Comparison of ENCODE assay signal across 27 mouse cellular contexts in genomic region chr7:3186136-3186535, GRCm38 (mm10). TPM values are rescaled to one million over a fixed set of nuclear protein-coding genes. Genes with fewer than 3 reads are reported as not detected.
"Had no signal": no experiment of that assay in that cellular context is flagged by ENCODE, and none has a peak within 500 bp of the region (broad histone marks: within the 10 kb centered on the region; RNA-seq: fewer than 3 reads in every experiment).

No protein-coding gene starts in this region.

- H3K4me2 ChIP-seq: heart, embryonic 12.5 days; hindbrain, embryonic 12.5 days; hindbrain, embryonic 14.5 days; intestine, embryonic 15.5 days; limb, embryonic 12.5 days; liver, embryonic 13.5 days; liver, embryonic 15.5 days had no signal

- H3K9me3 ChIP-seq: heart, embryonic 10.5 days; heart, embryonic 12.5 days; intestine, embryonic 15.5 days; limb, embryonic 10.5 days; limb, embryonic 12.5 days; liver, embryonic 13.5 days; liver, embryonic 15.5 days had no signal

- DNase-seq: gastrocnemius, adult 2 months; gastrocnemius, postnatal 10 days; gastrocnemius, postnatal 25 days; heart, adult 18-20 months; heart, postnatal 10 days; heart, postnatal 4 days; kidney, postnatal 14 days; liver, embryonic 13.5 days had no signal

- H3K27ac ChIP-seq: gastrocnemius, adult 2 months; heart, embryonic 10.5 days; hindbrain, embryonic 10.5 days; hindbrain, embryonic 12.5 days; hindbrain, embryonic 14.5 days; intestine, embryonic 15.5 days; layer of hippocampus, adult 2 months; left cerebral cortex, adult 2 months; limb, embryonic 10.5 days; limb, embryonic 12.5 days; liver, embryonic 13.5 days; liver, embryonic 15.5 days had no signal

- H3K36me3 ChIP-seq: heart, embryonic 10.5 days; heart, embryonic 12.5 days; hindbrain, embryonic 10.5 days; hindbrain, embryonic 12.5 days; intestine, embryonic 15.5 days; limb, embryonic 10.5 days; limb, embryonic 12.5 days; liver, embryonic 13.5 days; liver, embryonic 15.5 days had no signal

- H3K9ac ChIP-seq: heart, embryonic 12.5 days; hindbrain, embryonic 12.5 days; hindbrain, embryonic 14.5 days; intestine, embryonic 15.5 days; limb, embryonic 12.5 days; liver, embryonic 13.5 days; liver, embryonic 15.5 days had no signal

- H3K4me1 ChIP-seq: heart, embryonic 10.5 days; heart, embryonic 12.5 days; hindbrain, embryonic 10.5 days; hindbrain, embryonic 12.5 days; intestine, embryonic 15.5 days; limb, embryonic 10.5 days; limb, embryonic 12.5 days; liver, embryonic 13.5 days; liver, embryonic 15.5 days had no signal

- H3K27me3 ChIP-seq: heart, embryonic 12.5 days; hindbrain, embryonic 12.5 days; intestine, embryonic 15.5 days; limb, embryonic 12.5 days; liver, embryonic 13.5 days; liver, embryonic 15.5 days had no signal

- ATAC-seq: forebrain, embryonic 16.5 days; hindbrain, embryonic 16.5 days; inflammation-experienced regulatory T-cells, adult 6 months; intestine, embryonic 15.5 days; intestine, postnatal 0 days had no signal

- H3K4me3 ChIP-seq: gastrocnemius, adult 2 months; heart, embryonic 10.5 days; heart, embryonic 12.5 days; hindbrain, embryonic 10.5 days; hindbrain, embryonic 12.5 days; intestine, embryonic 15.5 days; layer of hippocampus, adult 2 months; left cerebral cortex, adult 2 months; limb, embryonic 10.5 days; limb, embryonic 12.5 days; liver, embryonic 13.5 days; liver, embryonic 15.5 days had no signal

RNA-seq across cellular contexts. Expression of gene AU018091, which starts 17.1 kb away (rescaled TPM):
- polyA plus RNA-seq: forebrain, embryonic 16.5 days; frontal cortex, adult 2 months; heart, embryonic 14.5 days; heart, embryonic 16.5 days; hindbrain, embryonic 14.5 days; hindbrain, embryonic 16.5 days; inflammation-experienced regulatory T-cells, adult 6 months; intestine, embryonic 15.5 days; intestine, postnatal 0 days; kidney, embryonic 16.5 days; liver, embryonic 13.5 days; liver, embryonic 15.5 days had no signal
